Mouse (Mus musculus): Measurements from ENCODE around the gene Stx3. TPM values are rescaled to one million over a fixed set of nuclear protein-coding genes. Genes with fewer than 3 reads are reported as not detected.
A peak's percentile ranks its signal among the peaks of the same experiment; 100 is the strongest.

Stx3 gene
- total and polyA plus RNA-seq, 3 experiments: 0.16 to 4.7 (median 1.4) TPM

GRCm38 (mm10) chr19:11769257-11769920 is 49.8 kb downstream of the Stx3 start:
- in situ Hi-C loops (cut with MboI; ENCODE audit: low pct_ligation_motif_present, low pct_unique_long_range_greater_than_20kb, low sequenced_read_pairs): loop anchor here (5.0 to 25.0 kb wide), 3 partner anchors 162 to 582 kb away; partner anchors contain the start of gene Ms4a13
- no peaks in the 10 kb centered on the region for H3K27me3 ChIP-seq (replicated peaks)
- H3K27ac ChIP-seq (ENCODE audit: insufficient read depth, low read depth): no peak overlapping the region
- H3K9ac ChIP-seq (ENCODE audit: insufficient read depth, low read depth): 0 out of 2 replicates have a peak overlapping the region, but pooled peaks have one; percentile 50
- peaks cover 22% of the 10 kb centered on the region for H3K79me2 ChIP-seq (replicated peaks; ENCODE audit: control insufficient read depth, extremely low read depth, insufficient read depth, poor library complexity, severe bottlenecking)
- H3K4me1 ChIP-seq (ENCODE audit: control insufficient read depth in 1 of 2, insufficient read depth in 2 of 2): peaks cover 14 to 59% of the 10 kb centered on the region in 2 experiments
- dilution Hi-C loops (cut with MboI; ENCODE audit: extremely low pct_ligation_motif_present, extremely low pct_unique_long_range_greater_than_20kb, low sequenced_read_pairs): no loop called here
- peaks cover 15 to 26% of the 10 kb centered on the region in 2 experiments for H3K36me3 ChIP-seq (replicated peaks in 1 of 2; ENCODE audit: control insufficient read depth in 1 of 2, insufficient read depth in 1 of 2, low read length in 1 of 2)
- H3K9me3 ChIP-seq (replicated peaks; ENCODE audit: low read length): no peaks in the 10 kb centered on the region
- peak overlapping the region in 1 of 3 experiments; percentile 95 for H3K4me3 ChIP-seq (replicated peaks in 1 of 3; ENCODE audit: low read depth in 2 of 3, low read length in 2 of 3, poor library complexity in 1 of 3)
- H3K4me2 ChIP-seq (ENCODE audit: insufficient read depth, low read depth, poor library complexity, severe bottlenecking): 0 out of 2 replicates have a peak overlapping the region, but pooled peaks have one; percentile 90
- TF ChIP-seq ZNF384 (IDR thresholded peaks at IDR 0.05; ENCODE audit: low read depth, low read length) (no peak), ZC3H11A (IDR thresholded peaks at IDR 0.05; ENCODE audit: low read depth, low read length) (no peak), UBTF (IDR thresholded peaks at IDR 0.05; ENCODE audit: low read depth, low read length) (no peak), ZMIZ1 (IDR thresholded peaks at IDR 0.05; ENCODE audit: low read depth, low read length) (no peak), MAZ (IDR thresholded peaks at IDR 0.05; ENCODE audit: low read depth, low read length) (no peak), POLR2A (IDR thresholded peaks at IDR 0.05; ENCODE audit: low read depth, low read length) (no peak), RAD21 (IDR thresholded peaks at IDR 0.05; ENCODE audit: low read depth, low read length) (no peak), ETS1 (conservative IDR thresholded peaks at IDR 0.05; ENCODE audit: low read depth, low read length) (no peak), IRF4 (IDR thresholded peaks at IDR 0.05; ENCODE audit: low read depth, low read length) (no peak), JUND (conservative IDR thresholded peaks at IDR 0.05; ENCODE audit: low read depth, low read length) (no peak), MAX (IDR thresholded peaks at IDR 0.05; ENCODE audit: low read length) (no peak), ZKSCAN1 (IDR thresholded peaks at IDR 0.05; ENCODE audit: borderline replicate concordance, low read depth, low read length) (no peak), USF1 (IDR thresholded peaks at IDR 0.05; ENCODE audit: low read depth, low read length) (no peak), HCFC1 (IDR thresholded peaks at IDR 0.05; ENCODE audit: low read depth, low read length) (no peak), CHD2 (IDR thresholded peaks at IDR 0.05; ENCODE audit: low read length) (no peak)
- no peak for DNase-seq (ENCODE audit: extremely low read depth)

- peaks cover 22% of the 10 kb centered on the region for H3K79me2 ChIP-seq (replicated peaks; ENCODE audit: control insufficient read depth, extremely low read depth, insufficient read depth, poor library complexity, severe bottlenecking)
- no peak overlapping the region for H3K4me3 ChIP-seq (replicated peaks in 1 of 3; ENCODE audit: low read depth in 2 of 3, low read length in 2 of 3, poor library complexity in 1 of 3)
- DNase-seq (ENCODE audit: extremely low read depth): peak; percentile 76
- no peak overlapping the region for H3K9ac ChIP-seq (ENCODE audit: insufficient read depth, low read depth)
- H3K9me3 ChIP-seq (replicated peaks; ENCODE audit: low read length): no peaks in the 10 kb centered on the region
- in situ Hi-C loops (cut with MboI; ENCODE audit: low pct_ligation_motif_present, low pct_unique_long_range_greater_than_20kb, low sequenced_read_pairs) (loop anchor here (5.0 to 25.0 kb wide), 3 partner anchors 161 to 581 kb away; partner anchors contain the start of gene Ms4a13), dilution Hi-C loops (cut with MboI; ENCODE audit: extremely low pct_ligation_motif_present, extremely low pct_unique_long_range_greater_than_20kb, low sequenced_read_pairs) (no loop called here)
- H3K4me1 ChIP-seq (ENCODE audit: control insufficient read depth in 1 of 2, insufficient read depth in 2 of 2): peaks cover 14 to 60% of the 10 kb centered on the region in 2 experiments
- H3K36me3 ChIP-seq (replicated peaks in 1 of 2; ENCODE audit: control insufficient read depth in 1 of 2, insufficient read depth in 1 of 2, low read length in 1 of 2): peaks cover 6 to 13% of the 10 kb centered on the region in 2 experiments
- no peak overlapping the region for H3K4me2 ChIP-seq (ENCODE audit: insufficient read depth, low read depth, poor library complexity, severe bottlenecking)
- H3K27ac ChIP-seq (ENCODE audit: insufficient read depth, low read depth): no peak overlapping the region
- H3K27me3 ChIP-seq (replicated peaks): no peaks in the 10 kb centered on the region
- TF ChIP-seq MYC (IDR thresholded peaks at IDR 0.05; ENCODE audit: low read depth, low read length): no peak
- TF ChIP-seq MAZ (IDR thresholded peaks at IDR 0.05; ENCODE audit: low read depth, low read length): no peak
- TF ChIP-seq RCOR1 (conservative IDR thresholded peaks at IDR 0.05; ENCODE audit: low read depth, low read length): no peak
- TF ChIP-seq NRF1 (IDR thresholded peaks at IDR 0.05; ENCODE audit: low read depth, low read length): 0 out of 2 replicates have a peak, but pooled peaks have one; percentile 17
- TF ChIP-seq TBP (conservative IDR thresholded peaks at IDR 0.05; ENCODE audit: low read depth, low read length): no peak
- TF ChIP-seq ELF1 (IDR thresholded peaks at IDR 0.05; ENCODE audit: low read depth, low read length): no peak
- no peak for TF ChIP-seq GABPA (IDR thresholded peaks at IDR 0.05; ENCODE audit: insufficient replicate concordance, low read depth, low read length)
- TF ChIP-seq RAD21 (IDR thresholded peaks at IDR 0.05; ENCODE audit: low read depth, low read length): peak; percentile 79
- TF ChIP-seq EP300 (IDR thresholded peaks at IDR 0.05; ENCODE audit: low read length): no peak
- no peak for TF ChIP-seq HCFC1 (IDR thresholded peaks at IDR 0.05; ENCODE audit: low read depth, low read length)
- no peak for TF ChIP-seq MXI1 (IDR thresholded peaks at IDR 0.05; ENCODE audit: low read depth, low read length)
- TF ChIP-seq JUND (conservative IDR thresholded peaks at IDR 0.05; ENCODE audit: low read depth, low read length): no peak
- no peak for TF ChIP-seq CHD1 (IDR thresholded peaks at IDR 0.05; ENCODE audit: low read depth, low read length)
- TF ChIP-seq MEF2A (IDR thresholded peaks at IDR 0.05; ENCODE audit: borderline replicate concordance, low read depth, low read length): no peak
- peak; percentile 84 for TF ChIP-seq SMC3 (IDR thresholded peaks at IDR 0.05; ENCODE audit: low read depth, low read length)
- TF ChIP-seq IRF4 (IDR thresholded peaks at IDR 0.05; ENCODE audit: low read depth, low read length): 0 out of 2 replicates have a peak, but pooled peaks have one; percentile 6
- no peak for TF ChIP-seq BHLHE40 (IDR thresholded peaks at IDR 0.05; ENCODE audit: low read depth, low read length)
- TF ChIP-seq ZMIZ1 (IDR thresholded peaks at IDR 0.05; ENCODE audit: low read depth, low read length): no peak
- no peak for TF ChIP-seq ZNF384 (IDR thresholded peaks at IDR 0.05; ENCODE audit: low read depth, low read length)
- peak; percentile 92 to 93 for TF ChIP-seq CTCF (conservative IDR thresholded peaks at IDR 0.05 in 1 of 2, IDR thresholded peaks at IDR 0.05 in 1 of 2; ENCODE audit: low read depth in 2 of 2, low read length in 2 of 2)
- no peak for TF ChIP-seq ZKSCAN1 (IDR thresholded peaks at IDR 0.05; ENCODE audit: borderline replicate concordance, low read depth, low read length)
- TF ChIP-seq CHD2 (IDR thresholded peaks at IDR 0.05; ENCODE audit: low read length): no peak
- no peak for TF ChIP-seq JUN (IDR thresholded peaks at IDR 0.05; ENCODE audit: insufficient read depth, low read depth, low read length)
- no peak for TF ChIP-seq USF1 (IDR thresholded peaks at IDR 0.05; ENCODE audit: low read depth, low read length)
These were observed 51.0 kb downstream of the Stx3 start for GRCm38 (mm10) chr19:11768163-11768562.

Data from CH12.LX (cell line).